Mouse (Mus musculus) megakaryocyte, embryonic 14.5 days (primary cell): ENCODE data around the gene Cpox.

Experiments used
- FLI1 ChIP-seq: IDR thresholded peaks from 2 replicates; pipeline ENCODE4 v1.6.1; 2012; ENCODE audit warnings: low read length, inconsistent platforms, mixed read lengths
- GATA1 ChIP-seq: IDR thresholded peaks from 3 replicates; pipeline ENCODE4 v1.6.1; 2012; ENCODE audit warnings: mixed read lengths, low read length, inconsistent platforms, borderline replicate concordance

DNA sequence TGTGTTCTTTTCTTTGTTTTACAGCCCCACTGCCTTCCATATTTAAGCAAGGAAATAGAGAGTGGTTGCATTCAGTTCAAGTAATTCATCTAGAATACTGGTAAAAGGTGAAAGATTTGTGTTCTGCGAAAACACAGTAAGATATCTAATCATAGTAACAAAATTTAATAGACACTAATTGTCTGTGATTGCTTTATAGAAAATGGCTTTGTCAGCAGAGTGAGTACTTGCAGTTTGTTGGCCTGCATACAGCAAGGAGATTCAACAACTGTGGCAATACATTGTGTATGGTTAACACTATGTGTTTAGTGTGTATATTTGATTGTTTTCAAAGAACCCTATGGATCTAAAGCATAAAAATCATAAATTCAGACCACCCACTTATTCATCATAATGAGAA lies 43.0 kb downstream of the Cpox start:
- no peak for TF ChIP-seq GATA1
- no peak for TF ChIP-seq FLI1
